Mouse (Mus musculus) c-Kit-positive CD71-positive TER-119-negative erythroid progenitor cells, embryonic 14.5 days (primary cell): Measurements from ENCODE around the gene Mfap1b.
A peak's percentile ranks its signal among the peaks of the same experiment; 100 is the strongest.
"Not testable (repeated sequence)": the region's sequence is repeated elsewhere in the genome, so short reads cannot be mapped to it uniquely, and the experiment has no call there.

Experiments
- DNase-seq: peaks from one replicate; pipeline ENCODE4 v3.0.0-alpha.2; 2013; ENCODE audit warnings: low read depth

Mfap1b gene

GRCm38 (mm10) chr2:121472783-121473182 is 1.1 kb downstream of the Mfap1b start:
- not testable (repeated sequence) for DNase-seq

GRCm38 (mm10) chr2:121468982-121469381 is 4.9 kb downstream of the Mfap1b start:
- DNase-seq = not testable (repeated sequence)

- DNase-seq = no peak
Observed at GRCm38 (mm10) chr2:121460071-121460470, 13.8 kb downstream of the Mfap1b start.

- peak; percentile 90 for DNase-seq
Observed at GRCm38 (mm10) chr2:121456692-121457642, 16.9 kb downstream of the Mfap1b start, which contains the start of gene Serinc4. Gene Serinc4 (minus strand): TSS chr2:121456781.

- no peak for DNase-seq
Observed at GRCm38 (mm10) chr2:121455534-121455933, 18.3 kb downstream of the Mfap1b start.

GRCm38 (mm10) chr2:121453917-121454316 is 19.9 kb downstream of the Mfap1b start:
- DNase-seq = no peak

GRCm38 (mm10) chr2:121452990-121453389 is 20.9 kb downstream of the Mfap1b start, which contains the start of gene Hypk:
Gene Hypk (plus strand): TSS chr2:121453290.
- DNase-seq = no peak

GRCm38 (mm10) chr2:121452361-121452760 is 21.5 kb downstream of the Mfap1b start:
- no peak for DNase-seq

- DNase-seq = no peak
Observed at GRCm38 (mm10) chr2:121450093-121450492, 23.8 kb downstream of the Mfap1b start.

GRCm38 (mm10) chr2:121449545-121450011 is 24.3 kb downstream of the Mfap1b start:
- DNase-seq = no peak

GRCm38 (mm10) chr2:121448739-121449535 is 24.9 kb downstream of the Mfap1b start, which contains the start of gene Serf2:
Gene Serf2 (plus strand): TSS chr2:121449195.
- peak; percentile 98 for DNase-seq

- peak; percentile 29 for DNase-seq
Observed at GRCm38 (mm10) chr2:121448136-121448535, 25.7 kb downstream of the Mfap1b start.

- no peak for DNase-seq
Observed at GRCm38 (mm10) chr2:121447006-121447405, 26.9 kb downstream of the Mfap1b start.

- no peak for DNase-seq
Observed at GRCm38 (mm10) chr2:121446506-121446905, 27.4 kb downstream of the Mfap1b start.

- DNase-seq = no peak
Observed at GRCm38 (mm10) chr2:121445117-121445516, 28.8 kb downstream of the Mfap1b start.

- DNase-seq = no peak
Observed at GRCm38 (mm10) chr2:121444178-121444577, 29.7 kb downstream of the Mfap1b start, which contains the start of gene Ell3. Gene Ell3 (minus strand): TSS chr2:121444278.

GRCm38 (mm10) chr2:121443068-121443349 is 30.9 kb downstream of the Mfap1b start:
- no peak for DNase-seq

- peak; percentile 63 for DNase-seq
Observed at GRCm38 (mm10) chr2:121442259-121443067, 31.4 kb downstream of the Mfap1b start.

- DNase-seq = no peak
Observed at GRCm38 (mm10) chr2:121441800-121442199, 32.1 kb downstream of the Mfap1b start.

GRCm38 (mm10) chr2:121440834-121441605 is 32.8 kb downstream of the Mfap1b start:
- DNase-seq = no peak

GRCm38 (mm10) chr2:121439746-121440145 is 34.1 kb downstream of the Mfap1b start:
- DNase-seq = no peak
